Mouse (Mus musculus): ENCODE data around the gene Atad1.

The Atad1 gene

DNA sequence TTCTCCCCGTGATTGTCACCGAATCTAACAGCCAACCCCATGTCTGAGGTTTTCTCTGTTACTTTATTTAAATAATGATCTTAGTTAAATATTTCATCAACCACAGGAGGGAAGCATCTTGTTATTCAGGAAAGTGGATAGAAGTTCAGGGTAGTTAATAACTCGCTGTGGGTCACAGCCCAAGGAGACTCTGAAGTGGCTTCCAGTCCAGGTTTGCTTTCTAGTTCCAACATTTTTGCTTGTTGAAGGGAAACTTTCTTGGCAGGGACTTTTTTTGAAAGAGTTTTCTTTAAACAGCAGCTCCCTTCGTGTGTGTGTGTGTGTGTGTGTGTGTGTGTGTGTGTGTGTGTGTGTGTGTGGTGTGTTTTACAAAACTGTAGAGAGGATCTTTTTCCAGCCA is 112.0 kb downstream of the Atad1 start:
- DNase-seq (ENCODE audit: extremely low read depth, insufficient read length, low spot score) = no peak

DNA sequence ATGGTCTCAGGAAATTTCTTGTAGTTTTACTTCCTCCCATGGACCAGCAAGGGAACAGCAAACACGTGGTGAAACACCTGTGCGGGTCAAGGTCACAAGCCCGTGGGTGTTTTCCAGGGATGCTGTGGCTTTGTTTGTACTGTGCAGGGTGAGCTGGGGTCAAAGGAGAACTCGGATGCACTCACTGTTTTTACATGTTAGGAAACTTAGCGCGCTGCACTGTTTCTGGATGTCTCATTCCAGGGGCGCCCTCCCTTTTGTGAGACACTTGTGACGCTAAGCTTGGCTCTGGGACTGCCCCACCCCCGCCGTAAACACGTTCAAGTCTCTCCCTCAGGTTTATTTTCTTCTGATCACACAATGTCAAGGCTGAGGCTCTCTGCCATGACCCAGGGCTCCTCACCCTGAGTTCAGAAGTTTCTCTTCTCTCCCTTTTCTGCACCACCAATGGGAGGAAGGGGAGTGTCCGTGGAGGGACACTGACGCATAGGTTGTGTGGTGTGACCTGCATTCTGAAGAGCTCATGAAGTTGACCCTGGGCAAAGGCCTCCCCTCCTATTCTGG is 112.7 kb downstream of the Atad1 start:
- no peak for DNase-seq (ENCODE audit: extremely low read depth, insufficient read length, low spot score)

DNA sequence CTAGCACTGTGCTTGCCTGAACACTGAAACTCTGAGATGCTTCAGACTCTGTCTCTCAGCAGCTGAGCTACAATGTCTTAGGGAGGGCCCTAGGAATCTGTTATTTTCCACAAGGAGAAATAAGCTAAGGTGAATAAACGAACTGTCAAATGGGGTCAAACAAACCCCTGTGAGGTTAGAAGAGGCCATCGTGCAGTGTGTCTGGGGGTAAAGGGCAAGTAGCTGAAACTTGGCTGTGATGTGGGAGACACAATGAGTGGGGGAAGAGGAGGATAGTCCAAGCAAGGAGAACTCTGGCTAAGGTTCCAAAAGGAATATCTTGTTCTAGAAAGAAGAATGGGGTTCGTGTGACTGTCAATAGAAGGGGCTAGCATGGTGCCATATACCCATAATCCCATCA is 117.4 kb downstream of the Atad1 start:
- DNase-seq (ENCODE audit: extremely low read depth, insufficient read length, low spot score) = no peak

All from 3134 (cell line).